Mouse (Mus musculus) midbrain, embryonic 16.5 days (tissue): ENCODE measurements around the gene Hexim2. TPM values are rescaled to one million over a fixed set of nuclear protein-coding genes. Genes with fewer than 3 reads are reported as not detected.

ENCODE experiments used
- ATAC-seq: fragments of 200-750 bp; cut with Nextera tagmentation; 2 replicates; pipeline ENCODE4 v1.8.0; 2017; ENCODE audit warnings: moderate TSS enrichment
- H3K27ac ChIP-seq: fragments of 300-500 bp; sonication (generic); 2 replicates; pipeline ENCODE4 v1.5.1; 2014; ENCODE audit warnings: mild to moderate bottlenecking, low read length, mixed read lengths
- H3K27me3 ChIP-seq: fragments of 300-500 bp; sonication (generic); 2 replicates; pipeline ENCODE4 v1.6.1; 2014; ENCODE audit warnings: low read depth, low read length, mixed read lengths; ENCODE audit not compliant: control insufficient read depth, insufficient read depth
- H3K36me3 ChIP-seq: fragments of 300-500 bp; sonication (generic); 2 replicates; pipeline ENCODE4 v1.6.1; 2014; ENCODE audit warnings: mild to moderate bottlenecking, low read length, moderate library complexity, mixed read lengths; ENCODE audit not compliant: control insufficient read depth, insufficient read depth
- H3K4me1 ChIP-seq: fragments of 300-500 bp; sonication (generic); 2 replicates; pipeline ENCODE4 v1.6.1; 2014; ENCODE audit warnings: mild to moderate bottlenecking, low read length, mixed read lengths; ENCODE audit not compliant: control insufficient read depth, insufficient read depth
- H3K4me2 ChIP-seq: fragments of 300-500 bp; sonication (generic); 2 replicates; pipeline ENCODE4 v1.6.1; 2014; ENCODE audit warnings: mild to moderate bottlenecking, low read length, mixed read lengths
- H3K4me3 ChIP-seq: fragments of 300-500 bp; sonication (generic); 2 replicates; pipeline ENCODE4 v1.5.1; 2014; ENCODE audit warnings: low read depth, mild to moderate bottlenecking, low read length, moderate library complexity, mixed read lengths
- H3K9ac ChIP-seq: fragments of 300-500 bp; sonication (generic); 2 replicates; pipeline ENCODE4 v1.6.1; 2014; ENCODE audit warnings: low read depth, low read length, mixed read lengths
- H3K9me3 ChIP-seq: fragments of 300-500 bp; sonication (generic); replicated peaks from 2 replicates; pipeline ENCODE4 v1.6.1; 2014; ENCODE audit warnings: mild to moderate bottlenecking, low read length, mixed read lengths; ENCODE audit not compliant: control insufficient read depth, poor library complexity, severe bottlenecking
- WGBS: fragments of 180-500 bp; shearing (Covaris S2); extraction: QIAGEN DNeasy Blood & Tissue Kit; methylation state at CpG from one replicate; pipeline ENCODE4 v1.1.7; 2014; 5-methylcytosine and 5-hydroxymethylcytosine counted together
- polyA plus RNA-seq: library from polyadenylated mRNA; unstranded; fragments of >200 nt; fragmentation: Nextera tagmentation; extraction: Ambion mirVana; gene quantifications from 2 replicates; pipeline ENCODE4 v1.2.1, GENCODE M21; 2015

Hexim2 gene
- polyA plus RNA-seq, 1 experiment from 2014 or later: 37.0 TPM

- Histone ChIP-seq H3K4me1 (peaks cover 31% of the 10 kb centered on the region), H3K36me3 (no peaks in the 10 kb centered on the region), H3K27me3 (peaks cover 27% of the 10 kb centered on the region), H3K9ac (peak overlapping the region; percentile 77), H3K9me3 (no peaks in the 10 kb centered on the region), H3K4me2 (peak overlapping the region; percentile 76), H3K27ac (peak overlapping the region; percentile 91), H3K4me3 (peak overlapping the region; percentile 51)
- ATAC-seq: peak; percentile 82
- under 1% methylated on average over 34 of the region's 34 CpGs for WGBS
Observed at GRCm38 (mm10) chr11:103115163-103116007, 16.8 kb upstream of the Hexim2 start.

GRCm38 (mm10) chr11:103116008-103116818 is 16.0 kb upstream of the Hexim2 start, which contains the start of gene Hexim1:
Hexim1 (plus strand) TSS chr11:103116231.
- WGBS: under 1% methylated on average over 51 of the region's 53 CpGs

GRCm38 (mm10) chr11:103116959-103117590 is 15.2 kb upstream of the Hexim2 start:
- Histone ChIP-seq H3K4me1 (peaks cover 24% of the 10 kb centered on the region), H3K4me2 (peak overlapping the region; percentile 93), H3K4me3 (peak overlapping the region; percentile 51), H3K36me3 (no peaks in the 10 kb centered on the region), H3K27ac (peak overlapping the region; percentile 77), H3K9me3 (no peaks in the 10 kb centered on the region), H3K27me3 (peaks cover 15% of the 10 kb centered on the region), H3K9ac (peak overlapping the region; percentile 72)
- ATAC-seq: peak; percentile 19; the same call in 1 of the 2 replicates
- 0% methylated on average over 35 of the region's 35 CpGs for WGBS

More at GRCm38 (mm10) chr11:103116008-103116818, 16.0 kb upstream of the Hexim2 start, which contains the start of gene Hexim1:
- H3K4me2 ChIP-seq: peak within 1 kb of the TSS; percentile 93
- H3K4me1 ChIP-seq: peaks cover 31% of the 10 kb centered on the region
- H3K27ac ChIP-seq: peak within 1 kb of the TSS; percentile 91
- H3K9me3 ChIP-seq: no peaks in the 10 kb centered on the region
- H3K27me3 ChIP-seq: peaks cover 23% of the 10 kb centered on the region
- no peaks in the 10 kb centered on the region for H3K36me3 ChIP-seq
- ATAC-seq: peak; percentile 96
- peak within 1 kb of the TSS; percentile 77 for H3K9ac ChIP-seq
- peak within 1 kb of the TSS; percentile 51 for H3K4me3 ChIP-seq

- H3K27me3 ChIP-seq: peaks cover 10% of the 10 kb centered on the region; the same call in 1 of the 2 replicates
- peak overlapping the region; percentile 72 for H3K9ac ChIP-seq
- H3K4me1 ChIP-seq: peaks cover 22% of the 10 kb centered on the region
- H3K36me3 ChIP-seq: no peaks in the 10 kb centered on the region
- WGBS: under 1% methylated on average over 38 of the region's 38 CpGs
- no peaks in the 10 kb centered on the region for H3K9me3 ChIP-seq
- peak overlapping the region; percentile 93 for H3K4me2 ChIP-seq
- peak overlapping the region; percentile 51 for H3K4me3 ChIP-seq
- peak overlapping the region; percentile 54 for H3K27ac ChIP-seq
- ATAC-seq: no peak
Observed at GRCm38 (mm10) chr11:103117591-103118009, 14.6 kb upstream of the Hexim2 start.

GRCm38 (mm10) chr11:103118866-103119265 is 13.4 kb upstream of the Hexim2 start:
- Histone ChIP-seq H3K4me2 (peak overlapping the region; percentile 93), H3K36me3 (no peaks in the 10 kb centered on the region), H3K9ac (peak overlapping the region; percentile 20; the same call in 1 of the 2 replicates), H3K4me1 (peaks cover 22% of the 10 kb centered on the region), H3K27ac (no peak overlapping the region), H3K27me3 (no peaks in the 10 kb centered on the region), H3K9me3 (no peaks in the 10 kb centered on the region), H3K4me3 (peak overlapping the region; percentile 0; the same call in 1 of the 2 replicates)
- 78% methylated on average over 2 of the region's 2 CpGs for WGBS
- ATAC-seq: no peak

- no peaks in the 10 kb centered on the region for H3K27me3 ChIP-seq
- H3K4me3 ChIP-seq: no peak overlapping the region
- no peaks in the 10 kb centered on the region for H3K36me3 ChIP-seq
- no peak for ATAC-seq
- H3K9ac ChIP-seq: no peak overlapping the region
- 51% methylated on average over 5 of the region's 5 CpGs for WGBS
- H3K4me1 ChIP-seq: peaks cover 21% of the 10 kb centered on the region
- no peaks in the 10 kb centered on the region for H3K9me3 ChIP-seq
- no peak overlapping the region for H3K27ac ChIP-seq
- no peak overlapping the region for H3K4me2 ChIP-seq
Observed at GRCm38 (mm10) chr11:103119609-103120008, 12.6 kb upstream of the Hexim2 start.

GRCm38 (mm10) chr11:103120315-103120714 is 11.9 kb upstream of the Hexim2 start:
- no peak overlapping the region for H3K4me2 ChIP-seq
- WGBS: 77% methylated on average over 5 of the region's 5 CpGs
- no peaks in the 10 kb centered on the region for H3K27me3 ChIP-seq
- H3K4me3 ChIP-seq: no peak overlapping the region
- no peaks in the 10 kb centered on the region for H3K36me3 ChIP-seq
- no peak for ATAC-seq
- H3K9me3 ChIP-seq: no peaks in the 10 kb centered on the region
- no peak overlapping the region for H3K9ac ChIP-seq
- no peak overlapping the region for H3K27ac ChIP-seq
- peaks cover 18% of the 10 kb centered on the region for H3K4me1 ChIP-seq

GRCm38 (mm10) chr11:103132576-103133455 is 587 bp downstream of the Hexim2 start:
- peak overlapping the region; percentile 76 for H3K4me3 ChIP-seq
- peaks cover 37% of the 10 kb centered on the region for H3K4me1 ChIP-seq
- H3K27me3 ChIP-seq: no peaks in the 10 kb centered on the region
- H3K27ac ChIP-seq: peak overlapping the region; percentile 99
- no peaks in the 10 kb centered on the region for H3K36me3 ChIP-seq
- H3K4me2 ChIP-seq: peak overlapping the region; percentile 80
- H3K9me3 ChIP-seq: no peaks in the 10 kb centered on the region
- peak overlapping the region; percentile 97 for H3K9ac ChIP-seq
- whole genome bisulfite sequencing: under 1% methylated on average over 48 of the region's 58 CpGs
- ATAC-seq: peak; percentile 94
